Mouse (Mus musculus) CH12.LX (cell line): ENCODE results near the gene Atp6v0a4. TPM values are rescaled to one million over a fixed set of nuclear protein-coding genes. Genes with fewer than 3 reads are reported as not detected.

Source experiments
- DNase-seq: peaks from one replicate; pipeline ENCODE4 v3.0.0-alpha.2; 2013; ENCODE audit errors: extremely low read depth
- H3K27ac ChIP-seq: 2 replicates; pipeline ENCODE4 v1.5.1; 2012; ENCODE audit warnings: low read depth, mild to moderate bottlenecking, control low read depth, moderate library complexity; ENCODE audit not compliant: insufficient read depth
- H3K27me3 ChIP-seq: replicated peaks from 2 replicates; pipeline ENCODE3; 2012; ENCODE audit warnings: inconsistent platforms
- H3K36me3 ChIP-seq, 2 experiments: replicated peaks in 1 of 2; 2 replicates each; pipeline versions ENCODE3 to v1.6.1; 2012; ENCODE audit warnings: inconsistent platforms in 1 of 2, low read length in 1 of 2, mild to moderate bottlenecking in 1 of 2, mixed read lengths in 1 of 2, moderate library complexity in 1 of 2; ENCODE audit not compliant: control insufficient read depth in 1 of 2, insufficient read depth in 1 of 2
- H3K4me1 ChIP-seq, 2 experiments: 2 replicates each; pipeline ENCODE4 v1.6.1; 2012; ENCODE audit warnings: inconsistent platforms in 1 of 2, moderate library complexity in 1 of 2; ENCODE audit not compliant: insufficient read depth in 2 of 2, control insufficient read depth in 1 of 2
- H3K4me2 ChIP-seq: 2 replicates; pipeline ENCODE4 v1.6.1; 2012; ENCODE audit warnings: low read depth, mild to moderate bottlenecking, control low read depth; ENCODE audit not compliant: poor library complexity, insufficient read depth, severe bottlenecking
- H3K4me3 ChIP-seq, 3 experiments: fragments of 150-350 bp in 1 of 3; sonication (generic) in 1 of 3; replicated peaks in 1 of 3; 2 replicates each; pipeline versions ENCODE3 to v1.5.1; 2011 to 2012; ENCODE audit warnings: low read depth in 2 of 3, low read length in 2 of 3, mild to moderate bottlenecking in 2 of 3, moderate library complexity in 2 of 3, control low read depth in 1 of 3, improper control_type of control experiment in 1 of 3, inconsistent platforms in 1 of 3, mixed read lengths in 1 of 3; ENCODE audit not compliant: poor library complexity in 1 of 3
- H3K79me2 ChIP-seq: replicated peaks from 2 replicates; pipeline ENCODE4 v1.6.1; 2012; ENCODE audit warnings: mild to moderate bottlenecking, moderate library complexity; ENCODE audit not compliant: control insufficient read depth, poor library complexity, insufficient read depth, severe bottlenecking; ENCODE audit errors: extremely low read depth
- H3K9ac ChIP-seq: 2 replicates; pipeline ENCODE4 v1.6.1; 2012; ENCODE audit warnings: low read depth, mild to moderate bottlenecking, control low read depth, moderate library complexity; ENCODE audit not compliant: insufficient read depth
- H3K9me3 ChIP-seq: replicated peaks from 2 replicates; pipeline ENCODE3; 2012; ENCODE audit warnings: low read length, inconsistent platforms, mixed read lengths
- CHD1 ChIP-seq: IDR thresholded peaks from 2 replicates; pipeline ENCODE4 v1.6.1; 2012; ENCODE audit warnings: low read depth, low read length, improper control_type of control experiment, inconsistent platforms
- HCFC1 ChIP-seq: IDR thresholded peaks from 2 replicates; pipeline ENCODE4 v1.6.1; 2012; ENCODE audit warnings: low read depth, mild to moderate bottlenecking, inconsistent platforms, low read length, improper control_type of control experiment
- IRF4 ChIP-seq: IDR thresholded peaks from 2 replicates; pipeline ENCODE4 v1.6.1; 2014; ENCODE audit warnings: low read depth, mild to moderate bottlenecking, inconsistent platforms, low read length, improper control_type of control experiment
- JUND ChIP-seq: conservative IDR thresholded peaks from 2 replicates; pipeline ENCODE4 v1.6.1; 2011; ENCODE audit warnings: low read depth, low read length, improper control_type of control experiment
- KAT2A ChIP-seq: IDR thresholded peaks from 2 replicates; pipeline ENCODE4 v1.6.1; 2012; ENCODE audit warnings: low read length, improper control_type of control experiment, inconsistent platforms; ENCODE audit not compliant: insufficient replicate concordance
- MEF2A ChIP-seq: IDR thresholded peaks from 2 replicates; pipeline ENCODE4 v1.6.1; 2014; ENCODE audit warnings: low read depth, mild to moderate bottlenecking, inconsistent platforms, low read length, improper control_type of control experiment, borderline replicate concordance
- MXI1 ChIP-seq: IDR thresholded peaks from 2 replicates; pipeline ENCODE4 v1.6.1; 2011; ENCODE audit warnings: mild to moderate bottlenecking, low read depth, low read length, improper control_type of control experiment
- NRF1 ChIP-seq: IDR thresholded peaks from 2 replicates; pipeline ENCODE4 v1.6.1; 2014; ENCODE audit warnings: low read depth, mild to moderate bottlenecking, inconsistent platforms, low read length, improper control_type of control experiment, moderate library complexity
- PAX5 ChIP-seq: IDR thresholded peaks from 2 replicates; pipeline ENCODE4 v1.6.1; 2012; ENCODE audit warnings: low read length, inconsistent platforms, mixed read lengths
- POLR2A ChIP-seq: IDR thresholded peaks from 2 replicates; pipeline ENCODE4 v1.6.1; 2011; ENCODE audit warnings: low read depth, mild to moderate bottlenecking, improper control_type of control experiment, low read length
- POLR2AphosphoS2 ChIP-seq: IDR thresholded peaks from 2 replicates; pipeline ENCODE4 v1.6.1; 2011; ENCODE audit warnings: low read depth, low read length, improper control_type of control experiment
- SIN3A ChIP-seq: IDR thresholded peaks from 2 replicates; pipeline ENCODE4 v1.6.1; 2012; ENCODE audit warnings: low read length, improper control_type of control experiment, inconsistent platforms
- TCF12 ChIP-seq: IDR thresholded peaks from 2 replicates; pipeline ENCODE4 v1.6.1; 2014; ENCODE audit warnings: low read depth, mild to moderate bottlenecking, inconsistent platforms, low read length, improper control_type of control experiment
- UBTF ChIP-seq: IDR thresholded peaks from 2 replicates; pipeline ENCODE4 v1.6.1; 2012; ENCODE audit warnings: low read depth, mild to moderate bottlenecking, inconsistent platforms, low read length, improper control_type of control experiment, moderate library complexity
- USF1 ChIP-seq: IDR thresholded peaks from 2 replicates; pipeline ENCODE4 v1.6.1; 2014; ENCODE audit warnings: low read depth, mild to moderate bottlenecking, inconsistent platforms, low read length, improper control_type of control experiment
- ZNF384 ChIP-seq: IDR thresholded peaks from 2 replicates; pipeline ENCODE4 v1.6.1; 2012; ENCODE audit warnings: low read depth, low read length, improper control_type of control experiment, inconsistent platforms
- dilution Hi-C: fragments of 300-500 bp; cut with MboI; formaldehyde crosslinking; loops from 2 replicates; pipeline ENCODE4 v1.14.3; 2020; ENCODE audit warnings: low sequenced_read_pairs; ENCODE audit not compliant: extremely low pct_unique_long_range_greater_than_20kb, extremely low pct_ligation_motif_present
- in situ Hi-C: fragments of 300-500 bp; cut with MboI; formaldehyde crosslinking; loops from 3 replicates; pipeline ENCODE4 v1.14.3; 2019; ENCODE audit warnings: low sequenced_read_pairs, low pct_ligation_motif_present, low pct_unique_long_range_greater_than_20kb, mixed read lengths
- polyA plus RNA-seq: library from polyadenylated mRNA; unstranded; fragments of >175 nt; gene quantifications from 2 replicates; pipeline ENCODE4 v1.2.1, GENCODE M21; 2012; ENCODE audit warnings: low read depth; ENCODE audit not compliant: insufficient read length
- total RNA-seq, 2 experiments: library from RNA; depleted of rRNA; stranded (reverse); fragments of 300-350 nt in 1 of 2; fragments of >200 nt in 1 of 2; gene quantifications; 2 replicates each; pipeline ENCODE4 v1.2.3; 2012 to 2014

The Atp6v0a4 gene
- total and polyA plus RNA-seq, 3 experiments: not detected

DNA sequence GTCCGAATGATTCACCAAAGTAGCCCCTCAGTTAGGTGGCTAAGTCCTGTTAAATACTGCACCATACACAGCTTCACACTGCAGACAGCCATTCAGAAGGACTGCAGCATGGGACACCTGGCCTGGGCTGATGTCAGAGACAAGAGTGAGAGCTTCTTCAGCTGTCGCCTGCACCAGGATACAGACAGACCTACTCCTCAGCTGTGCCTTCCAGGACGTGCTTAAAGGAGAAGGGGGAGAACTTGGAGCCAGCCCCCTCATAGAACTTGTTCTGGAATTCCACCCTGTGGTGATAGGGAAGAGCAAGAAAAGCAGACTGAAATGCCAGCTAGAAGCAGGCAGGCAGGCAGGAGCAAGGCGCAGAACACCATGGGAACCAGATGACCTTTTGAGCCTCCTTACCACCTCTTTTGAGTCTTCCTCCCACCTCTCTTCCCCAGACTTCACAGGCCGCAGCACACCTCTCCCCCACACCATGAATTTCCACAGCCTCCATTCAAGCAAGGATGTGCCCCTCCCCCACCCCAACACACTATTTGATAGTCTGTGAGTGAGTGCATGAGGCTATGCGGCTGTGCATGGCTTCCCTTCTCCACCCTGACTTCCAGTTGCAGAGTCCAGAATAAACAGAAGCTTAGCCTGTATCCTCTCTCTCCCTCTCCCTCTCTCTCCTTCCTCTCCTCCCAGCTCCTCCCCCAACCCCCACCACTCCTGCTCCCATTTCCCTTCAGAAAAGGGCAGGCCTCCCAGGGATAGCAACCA, 75.4 kb downstream of the Atp6v0a4 start:
- in situ Hi-C loops (no loop called here), dilution Hi-C loops (no loop called here)
- Histone ChIP-seq H3K36me3 (no peaks in the 10 kb centered on the region), H3K4me1 (no peaks in the 10 kb centered on the region), H3K4me3 (no peak overlapping the region), H3K79me2 (no peaks in the 10 kb centered on the region), H3K9ac (no peak overlapping the region), H3K9me3 (peaks cover 3% of the 10 kb centered on the region), H3K27me3 (no peaks in the 10 kb centered on the region), H3K27ac (no peak overlapping the region), H3K4me2 (no peak overlapping the region)
- DNase-seq: no peak
- no peak for TF ChIP-seq UBTF
- no peak for TF ChIP-seq KAT2A
- no peak for TF ChIP-seq NRF1
- no peak for TF ChIP-seq TCF12
- no peak for TF ChIP-seq POLR2A
- TF ChIP-seq CHD1: no peak

DNA sequence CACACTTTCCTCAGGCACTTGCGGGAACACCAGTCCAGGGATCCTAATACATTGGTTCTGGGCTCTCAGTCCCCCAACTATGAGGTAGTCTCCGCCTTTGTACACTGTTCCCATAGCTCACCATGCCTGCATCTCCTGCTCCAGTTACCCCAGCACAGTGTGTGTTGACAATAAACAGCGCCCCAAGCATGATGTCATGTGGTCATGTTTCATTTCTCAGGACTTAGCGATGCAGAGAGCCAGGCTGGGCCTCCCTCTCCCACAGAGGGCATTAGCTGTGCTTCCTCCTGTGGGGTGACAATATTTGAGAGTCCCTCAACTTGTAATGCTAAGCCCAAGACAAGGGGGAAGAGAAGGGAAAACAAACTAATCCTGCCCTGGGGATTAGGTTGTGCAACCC, 76.4 kb downstream of the Atp6v0a4 start:
- H3K9ac ChIP-seq: no peak overlapping the region
- peaks cover 3% of the 10 kb centered on the region for H3K9me3 ChIP-seq
- H3K79me2 ChIP-seq: no peaks in the 10 kb centered on the region
- no peaks in the 10 kb centered on the region for H3K27me3 ChIP-seq
- TF ChIP-seq POLR2A (no peak), MEF2A (no peak), JUND (no peak), HCFC1 (no peak), CHD1 (no peak), UBTF (no peak), PAX5 (no peak), SIN3A (no peak), ZNF384 (no peak), USF1 (no peak), POLR2AphosphoS2 (no peak), MXI1 (no peak), IRF4 (no peak)
- H3K27ac ChIP-seq: no peak overlapping the region
- peaks cover 0 to 6% of the 10 kb centered on the region in 2 experiments; a peak in 2 of 4 replicates for H3K4me1 ChIP-seq
- DNase-seq: no peak
- dilution Hi-C loops (no loop called here), in situ Hi-C loops (no loop called here)
- no peaks in the 10 kb centered on the region for H3K36me3 ChIP-seq
- H3K4me3 ChIP-seq: no peak overlapping the region
- no peak overlapping the region for H3K4me2 ChIP-seq
